Mouse (Mus musculus) thymus, adult 2 months (tissue): ENCODE measurements around the gene Pnpla2.

Source experiments
- CTCF ChIP-seq: fragments of 200-500 bp; IDR thresholded peaks from 2 replicates; pipeline ENCODE4 v1.5.1; 2012; ENCODE audit warnings: mild to moderate bottlenecking, control low read depth, low read length, moderate library complexity, borderline replicate concordance; ENCODE audit not compliant: control insufficient read depth, poor library complexity, insufficient read depth; ENCODE audit errors: extremely low read depth
- POLR2A ChIP-seq: fragments of 200-500 bp; IDR thresholded peaks from 2 replicates; pipeline ENCODE4 v1.6.1; 2012; ENCODE audit warnings: mild to moderate bottlenecking, low read length, control low read depth, moderate library complexity; ENCODE audit not compliant: control insufficient read depth, poor library complexity, insufficient read depth; ENCODE audit errors: extremely low read depth

GRCm38 (mm10) chr7:141439140-141439679, 15.8 kb upstream of the Pnpla2 start:
- TF ChIP-seq POLR2A (no peak), CTCF (no peak)
